Mouse (Mus musculus) ES-Bruce4 (cell line): ENCODE results near the gene Calhm3.

Experiments used
- CTCF ChIP-seq: IDR thresholded peaks from one replicate; pipeline ENCODE4 v1.8.1; 2011; ENCODE audit warnings: low read depth, low read length
- EP300 ChIP-seq: IDR thresholded peaks from 2 replicates; pipeline ENCODE4 v1.6.1; 2011; ENCODE audit warnings: low read depth, low read length; ENCODE audit not compliant: insufficient read depth

DNA sequence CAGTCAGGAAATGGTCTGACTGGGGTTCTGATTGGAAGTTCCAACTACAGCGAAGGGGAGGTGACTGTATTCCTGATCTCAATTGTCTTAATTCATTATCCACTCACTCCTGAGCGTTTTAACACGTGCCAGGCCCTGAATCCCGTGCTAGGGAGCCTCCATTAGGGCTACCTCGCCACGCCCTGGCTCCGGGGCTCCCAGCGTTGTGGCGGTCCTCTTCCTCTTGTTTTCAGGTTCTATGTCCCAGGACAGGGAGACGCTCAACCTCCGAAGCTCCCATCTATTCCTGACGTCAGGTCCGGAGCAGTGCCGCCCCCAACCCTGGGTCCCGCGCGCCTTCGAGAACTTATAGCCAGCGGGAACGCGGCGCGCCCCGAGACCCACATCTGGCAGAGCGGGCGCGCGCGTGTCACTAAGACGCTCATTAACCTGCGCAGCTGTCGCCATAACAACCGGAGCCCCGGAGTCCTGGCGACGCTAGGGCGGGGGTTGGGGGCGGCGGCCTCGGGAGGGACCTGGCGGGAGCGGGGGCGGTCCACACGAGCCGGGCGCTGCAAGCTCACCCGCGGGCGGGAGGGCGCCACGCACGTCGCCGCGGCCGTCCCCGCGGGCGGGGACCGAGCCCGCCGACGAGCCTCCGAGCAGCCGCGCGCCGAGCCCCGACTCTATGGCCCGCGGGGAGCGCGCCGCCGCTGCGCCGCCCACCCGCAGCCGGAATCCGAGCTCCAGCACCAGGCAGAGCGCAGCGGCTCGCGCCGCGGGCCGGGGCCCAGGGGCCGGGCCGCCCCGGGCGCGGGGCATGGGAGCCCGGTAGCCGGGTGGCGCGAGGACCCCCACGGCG is 21.1 kb upstream of the Calhm3 start, which contains the start of gene Neurl1a:
- TF ChIP-seq CTCF (no peak), EP300 (no peak)
